Mouse (Mus musculus) thymus, postnatal 14 days (tissue): Measurements from ENCODE around the gene Gm6803.
"Not testable (repeated sequence)": the region's sequence is repeated elsewhere in the genome, so short reads cannot be mapped to it uniquely, and the experiment has no call there.

Experiments used
- DNase-seq: peaks from one replicate; pipeline ENCODE4 v3.0.0; 2021

Gm6803 gene

GRCm38 (mm10) chr12:88018671-88019070, at the start of gene Gm6803:
Gene Gm6803, minus strand, starts transcription at chr12:88018771.
- not testable (repeated sequence) for DNase-seq

GRCm38 (mm10) chr12:88045226-88045625, 26.7 kb upstream of the Gm6803 start:
- not testable (repeated sequence) for DNase-seq

GRCm38 (mm10) chr12:88039703-88040102, 21.1 kb upstream of the Gm6803 start:
- DNase-seq = not testable (repeated sequence)

- DNase-seq = not testable (repeated sequence)
Measured at GRCm38 (mm10) chr12:88039062-88039461, 20.5 kb upstream of the Gm6803 start.

GRCm38 (mm10) chr12:88032250-88032649, 13.7 kb upstream of the Gm6803 start:
- DNase-seq = not testable (repeated sequence)

GRCm38 (mm10) chr12:88026704-88027103, 8.1 kb upstream of the Gm6803 start, which contains the start of gene Gm2056:
Gene Gm2056, plus strand, starts transcription at chr12:88027004.
- DNase-seq = not testable (repeated sequence)

GRCm38 (mm10) chr12:88011548-88011947, 7.0 kb downstream of the Gm6803 start, which contains the start of gene Gm2075:
Gene Gm2075, plus strand, starts transcription at chr12:88011848.
- not testable (repeated sequence) for DNase-seq

GRCm38 (mm10) chr12:88004118-88004517, 14.5 kb downstream of the Gm6803 start:
- not testable (repeated sequence) for DNase-seq

GRCm38 (mm10) chr12:87984000-87984399, 34.6 kb downstream of the Gm6803 start:
- not testable (repeated sequence) for DNase-seq
